Mouse (Mus musculus) myocyte (in vitro differentiated cells): ENCODE measurements around the gene Gm5105.

ENCODE experiments used
- CEBPB ChIP-seq: IDR thresholded peaks from 2 replicates; pipeline ENCODE4 v1.6.1; 2011; ENCODE audit warnings: mild to moderate bottlenecking, moderate library complexity; ENCODE audit not compliant: poor library complexity, insufficient read depth, severe bottlenecking
- MAX ChIP-seq: IDR thresholded peaks from one replicate; pipeline ENCODE4 v1.6.1; 2011; ENCODE audit warnings: low read depth, mild to moderate bottlenecking, control low read depth
- POLR2A ChIP-seq: IDR thresholded peaks from one replicate; pipeline ENCODE4 v1.6.1; 2011; ENCODE audit warnings: low read depth, mild to moderate bottlenecking, control low read depth, moderate library complexity; ENCODE audit not compliant: insufficient read length

GRCm38 (mm10) chr3:138063731-138064329 is 3.4 kb downstream of the Gm5105 start:
- TF ChIP-seq CEBPB (no peak), MAX (no peak), POLR2A (peak; percentile 19)
